In the genomic region with DNA sequence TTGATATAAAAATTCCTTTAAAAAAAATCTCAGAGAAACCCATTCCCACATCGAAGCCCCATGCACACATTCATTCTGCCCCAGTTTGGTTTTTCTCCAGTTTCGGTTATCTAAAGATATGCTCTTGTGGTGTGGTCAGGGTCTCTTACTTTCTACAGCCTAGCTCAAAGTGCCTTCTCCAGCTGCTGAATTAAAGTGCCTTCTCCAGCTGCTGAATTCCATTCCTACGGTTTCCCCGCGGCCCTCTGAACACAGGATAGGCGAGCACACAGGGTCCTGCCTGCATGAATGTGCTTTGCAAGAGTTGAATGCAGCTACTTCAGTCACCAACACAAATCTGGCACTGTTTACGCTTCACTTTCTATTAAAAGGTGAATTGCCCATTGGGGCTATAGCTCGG, we compare ENCODE assay signal across 9 mouse cellular contexts. TPM values are rescaled to one million over a fixed set of nuclear protein-coding genes. Genes with fewer than 3 reads are reported as not detected.
DNase-seq lines count a peak whose midpoint lies in the region; ATAC-seq lines count a peak whose summit lies in the region.
"Had no signal": no experiment of that assay in that cellular context is flagged by ENCODE, and none has a peak within 500 bp of the region (broad histone marks: within the 10 kb centered on the region; RNA-seq: fewer than 3 reads in every experiment).

No protein-coding gene starts in this region.

- H3K9ac ChIP-seq in hindbrain, embryonic 14.5 days, result peak overlapping the region; percentile 76
- no peak overlapping the region for H3K9ac ChIP-seq in midbrain, embryonic 11.5 days (ENCODE audit: low read length)

- peaks cover 17% of the 10 kb centered on the region for H3K4me1 ChIP-seq in heart, embryonic 10.5 days
- H3K4me1 ChIP-seq in embryonic facial prominence, embryonic 10.5 days, result peaks cover 18% of the 10 kb centered on the region
- peaks cover 5% of the 10 kb centered on the region; the same call in 1 of the 2 replicates for H3K4me1 ChIP-seq in hindbrain, embryonic 14.5 days (replicated peaks; ENCODE audit: control insufficient read depth, insufficient read depth, low read length)
- H3K4me1 ChIP-seq in midbrain, embryonic 11.5 days (ENCODE audit: control insufficient read depth, insufficient read depth, low read length), result peaks cover 3% of the 10 kb centered on the region; the same call in 1 of the 2 replicates

- intact Hi-C loops in heart, postnatal 25 days (cut with DNase I), result loop anchor here (2.0 to 5.0 kb wide), 5 partner anchors 53 to 293 kb away; no protein-coding TSS in a partner anchor

- WGBS in heart, embryonic 10.5 days, result 34% methylated on average over 8 of the region's 8 CpGs
- WGBS in embryonic facial prominence, embryonic 10.5 days, result 44% methylated on average over 8 of the region's 8 CpGs
- 40% methylated on average over 8 of the region's 8 CpGs for WGBS in hindbrain, embryonic 14.5 days
- 34% methylated on average over 8 of the region's 8 CpGs for WGBS in midbrain, embryonic 11.5 days

- peaks cover 15% of the 10 kb centered on the region; the same call in 1 of the 2 replicates for H3K27me3 ChIP-seq in heart, embryonic 10.5 days (ENCODE audit: insufficient read depth, poor library complexity, severe bottlenecking)
- peaks cover 45% of the 10 kb centered on the region for H3K27me3 ChIP-seq in embryonic facial prominence, embryonic 10.5 days (replicated peaks; ENCODE audit: low read depth, poor library complexity, severe bottlenecking)
- peaks cover 25% of the 10 kb centered on the region for H3K27me3 ChIP-seq in hindbrain, embryonic 14.5 days (ENCODE audit: control insufficient read depth, insufficient read depth, low read length)
- H3K27me3 ChIP-seq in midbrain, embryonic 11.5 days (ENCODE audit: control insufficient read depth, insufficient read depth, low read length), result peaks cover 15% of the 10 kb centered on the region

- no peaks in the 10 kb centered on the region for H3K9me3 ChIP-seq in heart, embryonic 10.5 days
- no peaks in the 10 kb centered on the region for H3K9me3 ChIP-seq in embryonic facial prominence, embryonic 10.5 days
- H3K9me3 ChIP-seq in hindbrain, embryonic 14.5 days (ENCODE audit: control insufficient read depth, low read length), result no peaks in the 10 kb centered on the region
- no peaks in the 10 kb centered on the region for H3K9me3 ChIP-seq in midbrain, embryonic 11.5 days (ENCODE audit: control insufficient read depth, low read length)

- no peaks in the 10 kb centered on the region for H3K36me3 ChIP-seq in heart, embryonic 10.5 days
- no peaks in the 10 kb centered on the region for H3K36me3 ChIP-seq in embryonic facial prominence, embryonic 10.5 days (replicated peaks)
- H3K36me3 ChIP-seq in hindbrain, embryonic 14.5 days (replicated peaks; ENCODE audit: control insufficient read depth, insufficient read depth), result no peaks in the 10 kb centered on the region
- H3K36me3 ChIP-seq in midbrain, embryonic 11.5 days (ENCODE audit: control insufficient read depth, insufficient read depth, low read length), result no peaks in the 10 kb centered on the region

- ATAC-seq in hindbrain, embryonic 14.5 days (ENCODE audit: low FRiP score), result no peak
- no peak for ATAC-seq in midbrain, embryonic 11.5 days (ENCODE audit: low FRiP score)

- DNase-seq in heart, embryonic 10.5 days (ENCODE audit: low spot score), result no peak
- no peak for DNase-seq in heart, postnatal 25 days (ENCODE audit: low spot score)
- peak; percentile 21 for DNase-seq in embryonic facial prominence, embryonic 10.5 days (ENCODE audit: low spot score)
- no peak for DNase-seq in hindbrain, embryonic 14.5 days (ENCODE audit: low spot score)
- DNase-seq in midbrain, embryonic 11.5 days (ENCODE audit: low spot score, missing footprints), result peak; percentile 88
- DNase-seq in thymus, postnatal 36 days, result no peak
- DNase-seq in cerebellum, adult 18-20 months, result no peak
- DNase-seq in spleen, adult 18-20 months, result no peak

- peak overlapping the region; percentile 100 for H3K4me2 ChIP-seq in hindbrain, embryonic 14.5 days (replicated peaks)
- H3K4me2 ChIP-seq in midbrain, embryonic 11.5 days, result peak overlapping the region; percentile 100

- no peak overlapping the region for H3K27ac ChIP-seq in heart, embryonic 10.5 days
- no peak overlapping the region for H3K27ac ChIP-seq in embryonic facial prominence, embryonic 10.5 days (replicated peaks)
- 0 out of 2 replicates have a peak overlapping the region, but pooled peaks have one; percentile 40 for H3K27ac ChIP-seq in hindbrain, embryonic 14.5 days
- H3K27ac ChIP-seq in midbrain, embryonic 11.5 days (ENCODE audit: low read depth, low read length), result no peak overlapping the region
- H3K27ac ChIP-seq: macrophage had no signal

- peak overlapping the region; percentile 94 for H3K4me3 ChIP-seq in heart, embryonic 10.5 days
- H3K4me3 ChIP-seq in embryonic facial prominence, embryonic 10.5 days, result peak overlapping the region; percentile 89
- peak overlapping the region; percentile 78 for H3K4me3 ChIP-seq in hindbrain, embryonic 14.5 days (replicated peaks; ENCODE audit: low read length)
- H3K4me3 ChIP-seq in midbrain, embryonic 11.5 days (ENCODE audit: low read depth, low read length), result no peak overlapping the region

RNA-seq across cellular contexts. Expression of a gene that starts 0.6 kb away (rescaled TPM):
- 36.7 and 54.6 TPM in 2 replicates for polyA plus RNA-seq in heart, embryonic 10.5 days (2016; fragmentation: Nextera tagmentation; extraction: Ambion mirVana)
- 10 to 100 TPM; 42.9 to 50.8 TPM for total RNA-seq in heart, postnatal 25 days (2021)
- polyA plus RNA-seq in embryonic facial prominence, embryonic 10.5 days (2016; fragmentation: Nextera tagmentation; extraction: Ambion mirVana), result 9.4 and 9.8 TPM in 2 replicates
- 7.1 TPM in 2 replicates for polyA plus RNA-seq in hindbrain, embryonic 14.5 days (2014; fragmentation: Nextera tagmentation; extraction: Ambion mirVana)
- 7.8 and 9.0 TPM in 2 replicates for polyA plus RNA-seq in midbrain, embryonic 11.5 days (2014; fragmentation: Nextera tagmentation; extraction: Ambion mirVana)

RNA-seq across cellular contexts. Expression of a gene that starts 41.0 kb away (rescaled TPM):
- polyA plus RNA-seq in heart, embryonic 10.5 days (2016; fragmentation: Nextera tagmentation; extraction: Ambion mirVana), result 0.62 and 0.63 TPM in 2 replicates
- total RNA-seq in heart, postnatal 25 days (2021), result under 1 TPM; 0.26 to 0.56 TPM
- 1.3 and 1.6 TPM in 2 replicates for polyA plus RNA-seq in embryonic facial prominence, embryonic 10.5 days (2016; fragmentation: Nextera tagmentation; extraction: Ambion mirVana)
- 3.2 and 3.4 TPM in 2 replicates for polyA plus RNA-seq in hindbrain, embryonic 14.5 days (2014; fragmentation: Nextera tagmentation; extraction: Ambion mirVana)
- polyA plus RNA-seq in midbrain, embryonic 11.5 days (2014; fragmentation: Nextera tagmentation; extraction: Ambion mirVana), result 2.3 and 2.4 TPM in 2 replicates

Comparison
In these comparisons a context has a peak if more than half of its experiments do, and no peak if none do; other contexts are left out.
1. DNase-seq: peak in embryonic facial prominence, embryonic 10.5 days (single experiment) and midbrain, embryonic 11.5 days (single experiment); none in heart, embryonic 10.5 days (single experiment), heart, postnatal 25 days (single experiment), hindbrain, embryonic 14.5 days (single experiment), thymus, postnatal 36 days (0 of 2), cerebellum, adult 18-20 months (0 of 2) and spleen, adult 18-20 months (0 of 2).